Mouse (Mus musculus) heart, embryonic 16.5 days (tissue): ENCODE data around the gene Slitrk5. TPM values are rescaled to one million over a fixed set of nuclear protein-coding genes. Genes with fewer than 3 reads are reported as not detected.

Source experiments
- ATAC-seq: fragments of 200-750 bp; cut with Nextera tagmentation; replicated peaks from 2 replicates; pipeline ENCODE4 v1.8.0; 2017; ENCODE audit warnings: moderate number of reproducible peaks; ENCODE audit not compliant: insufficient read depth, low FRiP score; ENCODE audit errors: extremely low read depth
- H3K27ac ChIP-seq: fragments of 300-500 bp; sonication (generic); 2 replicates; pipeline ENCODE4 v1.5.1; 2014; ENCODE audit warnings: mild to moderate bottlenecking, low read length, control low read depth, moderate library complexity
- H3K27me3 ChIP-seq: fragments of 300-500 bp; sonication (generic); 2 replicates; pipeline ENCODE4 v1.6.1; 2014; ENCODE audit warnings: low read length, mixed read lengths; ENCODE audit not compliant: control insufficient read depth, insufficient read depth
- H3K36me3 ChIP-seq: fragments of 300-500 bp; sonication (generic); 2 replicates; pipeline ENCODE4 v1.6.1; 2014; ENCODE audit not compliant: control insufficient read depth, insufficient read depth
- H3K4me1 ChIP-seq: fragments of 300-500 bp; sonication (generic); 2 replicates; pipeline ENCODE4 v1.6.1; 2014; ENCODE audit warnings: low read length, mixed read lengths; ENCODE audit not compliant: control insufficient read depth, insufficient read depth
- H3K4me2 ChIP-seq: fragments of 300-500 bp; sonication (generic); 2 replicates; pipeline ENCODE4 v1.6.1; 2014; ENCODE audit warnings: low read depth, mild to moderate bottlenecking, control low read depth, low read length
- H3K4me3 ChIP-seq: fragments of 300-500 bp; sonication (generic); 2 replicates; pipeline ENCODE4 v1.5.1; 2014; ENCODE audit warnings: mild to moderate bottlenecking, control low read depth, low read length
- H3K9ac ChIP-seq: fragments of 300-500 bp; sonication (generic); 2 replicates; pipeline ENCODE4 v1.6.1; 2014; ENCODE audit warnings: low read length, control low read depth
- H3K9me3 ChIP-seq: fragments of 300-500 bp; sonication (generic); replicated peaks from 2 replicates; pipeline ENCODE4 v1.6.1; 2016; ENCODE audit warnings: low read length; ENCODE audit not compliant: control insufficient read depth
- WGBS: fragments of 180-500 bp; shearing (Covaris S2); extraction: QIAGEN DNeasy Blood & Tissue Kit; methylation state at CpG from one replicate; pipeline ENCODE4 v1.1.7; 2014; 5-methylcytosine and 5-hydroxymethylcytosine counted together
- polyA plus RNA-seq: library from polyadenylated mRNA; unstranded; fragments of >200 nt; fragmentation: Nextera tagmentation; extraction: Ambion mirVana; gene quantifications from 2 replicates; pipeline ENCODE4 v1.2.1, GENCODE M21; 2015

Gene Slitrk5
- 4.4 and 5.3 TPM in 2 replicates for polyA plus RNA-seq

DNA sequence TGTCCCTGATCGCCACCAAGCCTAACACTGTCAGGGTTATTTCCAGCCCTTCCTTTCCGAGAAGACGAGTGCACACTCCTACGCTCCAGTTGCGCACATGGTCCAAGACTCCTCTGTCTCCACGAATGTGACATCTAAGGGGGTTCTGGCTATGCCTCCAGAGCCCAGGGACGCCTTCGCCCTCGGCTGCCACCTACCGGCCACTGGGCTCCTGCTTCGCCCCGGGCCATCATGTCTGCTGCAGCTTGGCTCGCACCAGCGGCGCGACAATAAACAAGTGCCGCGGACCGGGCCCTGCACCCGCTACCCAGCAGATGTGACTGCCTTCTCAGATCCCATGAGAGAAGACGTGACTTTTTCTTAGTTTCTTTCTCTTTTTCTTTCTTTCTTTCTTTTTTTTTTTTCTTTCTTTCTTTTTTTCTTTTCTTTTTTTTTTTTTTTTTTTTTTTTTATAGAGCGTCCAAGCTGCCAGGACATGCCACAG, at the start of gene Slitrk5:
Gene Slitrk5, plus strand, starts transcription at position 434 of the 484 bp plus-strand sequence.
- Histone ChIP-seq H3K4me3 (peak within 1 kb of the TSS; percentile 82), H3K27me3 (peaks cover 5% of the 10 kb centered on the region; the same call in 1 of the 2 replicates), H3K9ac (peak within 1 kb of the TSS; percentile 80), H3K9me3 (no peaks in the 10 kb centered on the region), H3K27ac (peak within 1 kb of the TSS; percentile 53), H3K4me1 (peaks cover 6% of the 10 kb centered on the region; the same call in 1 of the 2 replicates), H3K4me2 (peak within 1 kb of the TSS; percentile 97), H3K36me3 (no peaks in the 10 kb centered on the region)
- ATAC-seq: peak; percentile 78
- 2% methylated on average over 22 of the region's 22 CpGs for WGBS

DNA sequence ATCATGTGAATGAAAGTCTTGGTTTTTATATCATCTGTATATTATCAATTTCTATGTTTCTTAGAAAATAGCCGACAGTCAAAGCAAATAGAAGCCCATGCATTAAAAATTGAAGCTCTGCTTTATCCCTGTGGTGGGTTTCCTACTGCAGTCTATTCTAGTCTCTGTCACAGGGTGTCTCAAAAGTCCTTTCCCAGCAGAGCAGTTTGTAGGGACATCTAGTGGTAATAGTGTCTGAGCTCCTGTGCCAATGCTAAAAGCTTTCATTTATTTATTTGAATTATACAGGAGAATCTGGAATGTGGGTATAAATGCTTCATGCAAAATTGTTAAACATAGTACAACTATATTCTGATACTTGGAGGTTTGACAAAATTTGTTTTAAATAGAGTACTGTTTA, 2.0 kb upstream of the Slitrk5 start:
- 32% methylated on average over 1 of the region's 1 CpGs for WGBS
- H3K9me3 ChIP-seq: no peaks in the 10 kb centered on the region

GRCm38 (mm10) chr14:111675211-111676165, 591 bp downstream of the Slitrk5 start:
- ATAC-seq: peak; percentile 62
- peak overlapping the region; percentile 97 for H3K4me2 ChIP-seq
- under 1% methylated on average over 85 of the region's 94 CpGs for WGBS
- peak overlapping the region; percentile 80 for H3K9ac ChIP-seq
- H3K27me3 ChIP-seq: peaks cover 10% of the 10 kb centered on the region
- H3K4me3 ChIP-seq: peak overlapping the region; percentile 82
- H3K4me1 ChIP-seq: peaks cover 8% of the 10 kb centered on the region; the same call in 1 of the 2 replicates
- H3K27ac ChIP-seq: peak overlapping the region; percentile 53
- H3K36me3 ChIP-seq: no peaks in the 10 kb centered on the region
- no peaks in the 10 kb centered on the region for H3K9me3 ChIP-seq

More for the DNA sequence above, 2.0 kb upstream of the Slitrk5 start:
- H3K9ac ChIP-seq: no peak overlapping the region
- no peak for ATAC-seq
- H3K27ac ChIP-seq: no peak overlapping the region
- H3K36me3 ChIP-seq: no peaks in the 10 kb centered on the region
- peaks cover 6% of the 10 kb centered on the region; the same call in 1 of the 2 replicates for H3K4me1 ChIP-seq
- H3K4me3 ChIP-seq: no peak overlapping the region
- no peak overlapping the region for H3K4me2 ChIP-seq
- H3K27me3 ChIP-seq: peaks cover 5% of the 10 kb centered on the region; the same call in 1 of the 2 replicates

DNA sequence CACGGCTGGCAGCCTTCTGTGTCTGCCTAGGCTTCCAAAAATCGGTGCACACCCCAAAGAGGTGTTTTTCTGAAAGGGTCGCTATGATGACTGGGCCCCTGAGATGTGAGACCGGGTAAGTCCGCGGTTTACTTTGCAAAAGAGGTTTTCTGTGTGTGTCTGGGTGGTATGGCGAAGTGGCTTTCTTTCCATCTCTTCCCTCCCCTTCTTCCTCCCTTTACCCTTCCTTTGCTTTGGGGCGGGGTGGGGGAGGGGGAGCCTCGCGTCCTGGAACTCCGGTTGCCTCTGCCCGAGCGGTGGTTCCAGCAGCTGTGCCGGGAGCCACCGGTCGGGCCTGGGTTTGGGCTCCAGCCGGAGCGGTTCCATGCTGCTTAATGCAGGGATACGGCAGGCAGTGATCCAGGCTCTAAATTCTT, 1.3 kb downstream of the Slitrk5 start:
- Histone ChIP-seq H3K4me3 (peak overlapping the region; percentile 82), H3K27me3 (peaks cover 10% of the 10 kb centered on the region), H3K4me2 (peak overlapping the region; percentile 97), H3K27ac (peak overlapping the region; percentile 53), H3K9ac (peak overlapping the region; percentile 80), H3K36me3 (no peaks in the 10 kb centered on the region), H3K4me1 (peaks cover 8% of the 10 kb centered on the region; the same call in 1 of the 2 replicates), H3K9me3 (no peaks in the 10 kb centered on the region)
- ATAC-seq: peak; percentile 34; the same call in 1 of the 2 replicates
- 1% methylated on average over 19 of the region's 19 CpGs for WGBS

DNA sequence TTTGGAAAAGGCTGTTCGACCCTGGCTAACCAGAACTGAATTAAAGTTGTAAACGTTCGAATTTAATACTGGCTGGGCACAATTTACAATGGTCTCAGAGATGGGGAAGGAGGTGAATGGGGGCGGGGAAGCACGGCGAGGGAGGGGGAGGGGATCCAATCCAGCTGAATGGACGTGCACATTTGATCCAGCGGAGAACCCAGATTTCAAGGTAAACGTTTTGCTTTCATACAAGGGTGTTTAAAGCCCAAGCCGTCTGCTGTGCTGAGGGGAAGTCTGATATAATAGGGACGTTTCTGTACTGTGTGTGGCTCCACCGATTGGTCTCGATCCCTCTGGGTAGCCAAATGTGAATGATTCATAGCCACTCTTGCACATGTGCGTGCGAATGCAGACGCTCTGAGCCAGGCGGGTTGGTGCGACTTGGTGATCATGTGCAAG, 2.0 kb downstream of the Slitrk5 start:
- Histone ChIP-seq H3K4me2 (peak overlapping the region; percentile 97), H3K27ac (no peak overlapping the region; the same call in 1 of the 2 replicates), H3K4me3 (peak overlapping the region; percentile 82), H3K9ac (peak overlapping the region; percentile 80), H3K4me1 (peaks cover 8% of the 10 kb centered on the region; the same call in 1 of the 2 replicates), H3K27me3 (peaks cover 10% of the 10 kb centered on the region), H3K9me3 (no peaks in the 10 kb centered on the region), H3K36me3 (no peaks in the 10 kb centered on the region)
- 1% methylated on average over 18 of the region's 18 CpGs for WGBS
- ATAC-seq: no peak

DNA sequence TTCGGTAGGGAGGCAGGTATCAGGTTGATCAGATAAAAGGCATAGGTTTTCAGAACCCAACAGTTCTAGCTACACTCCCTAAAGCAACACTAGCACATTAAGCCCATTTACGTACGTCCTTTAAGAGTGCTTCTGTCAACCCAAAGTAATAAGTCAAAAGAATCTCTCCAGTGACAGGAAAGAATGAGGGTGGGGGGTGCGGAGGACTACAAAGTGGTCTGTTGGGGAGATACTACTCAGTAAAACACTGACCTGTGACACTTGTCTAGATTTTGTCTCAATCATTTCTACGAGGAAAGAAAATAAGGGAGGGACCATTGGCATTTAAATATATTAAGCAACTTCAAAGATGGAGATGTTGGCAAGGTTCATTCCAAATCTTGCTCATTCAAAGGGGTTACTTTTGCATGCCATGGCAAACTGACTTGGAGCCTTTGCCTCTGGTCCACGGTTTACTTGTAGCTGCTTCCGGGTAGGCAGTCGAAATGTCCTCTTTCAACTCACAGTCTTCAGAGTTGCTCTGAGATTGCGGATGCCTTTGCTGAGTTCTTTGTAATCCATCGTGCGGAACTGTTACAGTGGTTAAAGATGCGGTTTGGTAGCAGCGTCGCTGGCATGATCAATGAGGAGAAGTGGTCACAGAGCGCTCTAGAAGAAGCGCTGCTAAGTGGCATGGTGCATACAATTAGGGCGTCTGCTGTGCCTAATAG, 2.6 kb downstream of the Slitrk5 start:
- H3K36me3 ChIP-seq: no peaks in the 10 kb centered on the region
- 5% methylated on average over 17 of the region's 17 CpGs for WGBS
- H3K27ac ChIP-seq: no peak overlapping the region
- no peaks in the 10 kb centered on the region for H3K9me3 ChIP-seq
- ATAC-seq: no peak
- H3K4me1 ChIP-seq: peaks cover 10% of the 10 kb centered on the region; the same call in 1 of the 2 replicates
- peak overlapping the region; percentile 82 for H3K4me3 ChIP-seq
- peak overlapping the region; percentile 80; the same call in 1 of the 2 replicates for H3K9ac ChIP-seq
- H3K4me2 ChIP-seq: peak overlapping the region; percentile 97
- peaks cover 10% of the 10 kb centered on the region for H3K27me3 ChIP-seq

DNA sequence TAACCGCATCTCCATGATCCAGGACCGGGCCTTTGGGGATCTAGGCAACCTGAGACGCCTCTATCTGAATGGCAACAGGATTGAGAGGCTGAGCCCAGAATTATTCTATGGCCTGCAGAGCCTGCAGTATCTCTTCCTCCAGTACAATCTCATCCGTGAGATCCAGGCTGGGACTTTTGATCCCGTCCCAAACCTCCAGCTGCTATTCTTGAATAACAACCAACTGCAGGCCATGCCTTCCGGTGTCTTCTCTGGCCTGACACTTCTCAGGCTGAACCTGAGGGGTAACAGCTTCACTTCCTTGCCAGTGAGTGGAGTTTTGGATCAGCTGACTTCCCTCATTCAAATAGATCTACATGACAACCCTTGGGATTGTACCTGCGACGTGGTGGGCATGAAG, 5.4 kb downstream of the Slitrk5 start:
- Histone ChIP-seq H3K4me1 (peaks cover 10% of the 10 kb centered on the region; the same call in 1 of the 2 replicates), H3K27ac (no peak overlapping the region), H3K9me3 (no peaks in the 10 kb centered on the region), H3K4me3 (no peak overlapping the region), H3K4me2 (no peak overlapping the region), H3K36me3 (no peaks in the 10 kb centered on the region), H3K9ac (no peak overlapping the region), H3K27me3 (peaks cover 10% of the 10 kb centered on the region)
- WGBS: 56% methylated on average over 8 of the region's 8 CpGs
- no peak for ATAC-seq

GRCm38 (mm10) chr14:111681092-111681708, 6.3 kb downstream of the Slitrk5 start:
- no peak overlapping the region for H3K27ac ChIP-seq
- under 1% methylated on average over 38 of the region's 38 CpGs for WGBS
- H3K27me3 ChIP-seq: peaks cover 10% of the 10 kb centered on the region
- H3K4me3 ChIP-seq: peak overlapping the region; percentile 57
- peak; percentile 59 for ATAC-seq
- peak overlapping the region; percentile 72 for H3K4me2 ChIP-seq
- H3K36me3 ChIP-seq: no peaks in the 10 kb centered on the region
- H3K9ac ChIP-seq: peak overlapping the region; percentile 63
- H3K9me3 ChIP-seq: no peaks in the 10 kb centered on the region
- peaks cover 10% of the 10 kb centered on the region; the same call in 1 of the 2 replicates for H3K4me1 ChIP-seq
